Mouse (Mus musculus) layer of hippocampus, adult 11-12 months (tissue): ENCODE results near the gene Eif1.
"Not testable (repeated sequence)": the region's sequence is repeated elsewhere in the genome, so short reads cannot be mapped to it uniquely, and the experiment has no call there.

Experiments used
- DNase-seq: peaks from one replicate; pipeline ENCODE4 v3.0.0; 2022; ENCODE audit warnings: low spot score

Gene Eif1

DNA sequence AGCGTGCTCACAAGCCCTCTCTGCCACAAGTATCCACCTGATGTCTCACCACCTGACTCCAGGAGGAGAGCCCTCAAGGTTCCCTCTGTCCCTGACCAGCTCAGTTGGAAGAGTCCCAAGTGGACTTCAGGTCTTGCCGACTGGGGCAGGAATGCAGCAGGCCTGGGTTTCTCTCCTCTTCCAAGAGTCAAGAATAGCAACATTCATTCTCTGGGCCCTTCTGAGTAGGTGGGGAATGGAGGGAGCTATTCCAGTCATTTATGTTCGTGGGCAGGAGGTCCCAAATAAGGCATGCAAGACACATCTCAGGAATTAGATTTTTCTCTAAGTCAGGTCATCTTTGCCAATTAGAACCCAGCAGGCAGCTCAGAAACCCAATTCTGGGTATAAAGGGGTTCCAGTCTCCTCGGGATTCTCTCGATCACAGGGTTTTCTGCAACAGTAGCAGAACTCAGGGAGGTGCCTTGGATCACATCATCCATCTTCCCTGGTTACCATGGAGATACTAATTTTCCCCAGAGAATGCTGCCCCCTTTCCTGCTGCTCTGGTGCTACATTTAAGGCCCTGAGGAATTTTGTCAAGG lies 7.5 kb upstream of the Eif1 start:
- peak; percentile 59 for DNase-seq

DNA sequence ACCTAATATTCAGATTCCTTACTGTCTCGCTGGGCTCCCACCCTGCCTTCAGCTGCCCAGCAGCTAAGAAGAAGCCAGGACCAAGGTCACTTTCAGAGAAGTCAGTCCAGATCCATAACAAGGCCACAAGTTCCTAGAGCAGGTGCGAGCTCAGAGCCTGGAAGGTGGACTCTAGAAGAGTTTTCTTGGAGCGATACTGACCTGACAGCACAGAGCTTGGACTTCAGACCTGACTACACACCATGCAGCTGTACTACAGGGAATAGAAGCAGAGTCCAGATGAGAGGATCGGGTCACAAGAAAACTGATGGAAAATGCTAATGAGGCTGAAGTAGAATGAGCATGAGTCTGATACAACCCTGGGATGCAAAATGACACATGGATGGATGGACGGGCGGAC lies 6.3 kb upstream of the Eif1 start:
- DNase-seq = no peak

DNA sequence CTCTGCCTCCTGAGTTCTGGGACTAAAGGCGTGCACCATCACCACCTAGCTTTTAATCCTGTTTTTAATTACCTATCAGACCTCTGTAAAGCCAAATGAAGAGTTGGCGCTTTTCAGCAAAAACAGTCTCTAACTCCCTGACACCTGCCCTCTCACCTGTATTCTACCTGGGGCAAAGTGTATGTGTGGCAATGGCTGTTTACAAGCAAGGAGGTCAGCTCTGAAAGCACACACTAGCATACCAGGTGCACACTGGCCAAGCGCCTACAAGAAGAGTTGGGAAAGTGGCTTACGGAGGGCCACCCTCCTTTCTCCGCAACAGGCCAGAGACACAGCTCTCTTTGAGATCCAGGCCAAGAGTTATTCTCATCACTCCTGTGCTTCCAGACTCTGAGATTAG lies 4.2 kb upstream of the Eif1 start:
- DNase-seq = no peak

GRCm38 (mm10) chr11:100317826-100318380 lies 1.8 kb upstream of the Eif1 start:
- DNase-seq = no peak

DNA sequence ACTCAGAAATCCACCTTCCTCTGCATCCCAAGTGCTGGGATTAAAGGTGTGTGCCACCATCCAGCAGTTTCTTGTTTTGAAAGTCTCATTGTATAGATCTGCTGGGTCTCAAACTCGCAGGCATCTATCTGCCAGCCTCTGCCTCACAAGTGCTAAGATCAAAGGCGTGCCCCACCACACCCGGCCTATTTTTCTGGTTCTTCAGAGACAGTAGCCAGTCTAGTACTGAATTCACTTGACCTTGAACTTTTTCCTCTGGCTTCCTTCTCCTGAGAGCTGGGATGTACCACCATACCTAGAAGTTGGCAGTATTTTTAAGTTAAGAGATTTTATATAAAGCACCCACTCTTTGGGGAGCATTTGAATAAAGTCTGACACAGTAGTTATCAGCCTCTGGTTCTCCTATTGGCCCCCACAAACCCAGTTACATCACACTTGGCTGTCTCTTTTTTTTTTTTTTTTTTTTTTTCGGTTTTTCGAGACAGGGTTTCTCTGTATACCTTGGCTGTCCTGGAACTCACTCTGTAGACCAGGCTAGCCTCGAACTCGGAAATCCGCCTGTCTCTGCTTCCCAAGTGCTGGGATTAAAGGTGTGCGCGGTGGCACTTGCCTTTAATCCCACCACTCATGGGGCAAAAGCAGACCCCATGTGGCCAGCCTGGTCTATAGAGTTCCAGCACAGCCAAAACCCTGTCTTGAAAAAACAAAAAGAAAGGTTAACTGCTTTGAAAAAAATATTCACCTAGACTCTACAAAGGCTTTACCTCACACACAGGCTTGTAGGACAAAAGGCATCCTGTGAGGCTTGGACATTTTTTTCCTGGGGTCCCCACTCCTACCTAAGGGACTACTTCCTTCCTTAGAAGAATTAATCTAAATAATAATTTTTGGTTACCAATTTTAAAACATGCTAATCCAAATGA lies 895 bp upstream of the Eif1 start:
- no peak for DNase-seq

DNA sequence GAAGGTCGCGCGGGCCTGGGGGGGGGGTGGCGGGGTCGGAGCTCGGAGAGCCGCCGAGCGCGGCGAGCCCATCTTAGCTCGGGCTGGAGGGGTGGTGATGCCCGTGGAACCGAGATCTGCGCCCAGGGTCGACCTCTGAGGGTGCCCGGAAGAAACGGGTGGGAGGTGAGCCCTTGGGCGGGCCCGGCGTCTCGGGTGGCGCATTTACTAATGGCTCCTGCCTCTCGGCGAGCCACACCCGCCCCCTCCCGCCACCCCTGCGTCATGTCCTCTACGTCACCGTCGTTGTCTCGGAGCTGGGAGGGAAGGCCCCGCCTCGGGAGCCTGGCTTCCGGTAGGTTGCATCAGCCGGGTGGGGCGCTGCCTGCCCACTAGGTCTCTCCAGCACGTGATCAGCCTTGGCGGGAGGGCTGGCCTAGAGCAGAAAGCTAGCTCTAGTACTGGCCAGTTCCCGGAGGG lies 516 bp downstream of the Eif1 start:
- peak; percentile 95 for DNase-seq

DNA sequence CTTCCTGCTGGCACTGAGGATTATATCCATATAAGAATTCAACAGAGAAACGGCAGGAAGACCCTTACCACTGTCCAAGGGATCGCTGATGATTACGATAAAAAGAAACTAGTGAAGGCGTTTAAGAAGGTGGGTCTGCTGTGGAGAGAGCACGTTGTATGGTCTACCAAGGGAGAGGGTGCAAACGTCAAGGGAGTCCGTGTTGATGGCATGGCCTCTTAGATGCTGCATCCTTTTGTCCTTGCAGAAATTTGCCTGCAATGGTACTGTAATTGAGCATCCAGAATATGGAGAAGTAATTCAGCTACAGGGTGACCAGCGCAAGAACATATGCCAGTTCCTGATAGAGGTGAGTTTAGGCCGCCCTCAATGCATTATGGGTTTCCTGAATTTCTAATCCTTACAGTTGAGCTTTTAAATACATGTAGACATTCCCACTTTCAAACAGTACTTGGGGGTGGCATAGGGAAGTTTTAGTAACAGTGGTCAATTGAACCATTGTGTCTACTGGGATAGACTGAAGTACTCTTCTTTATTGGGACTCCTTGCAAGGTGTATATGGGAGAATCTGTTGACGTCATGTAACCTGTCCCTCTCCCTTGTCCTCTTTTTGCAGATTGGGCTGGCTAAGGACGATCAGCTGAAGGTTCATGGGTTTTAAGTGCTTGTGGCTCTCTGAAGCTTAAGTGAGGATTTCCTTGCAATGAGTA lies 1.2 kb downstream of the Eif1 start:
- not testable (repeated sequence) for DNase-seq

- not testable (repeated sequence) for DNase-seq
These were observed 2.0 kb downstream of the Eif1 start for GRCm38 (mm10) chr11:100321479-100322305.

DNA sequence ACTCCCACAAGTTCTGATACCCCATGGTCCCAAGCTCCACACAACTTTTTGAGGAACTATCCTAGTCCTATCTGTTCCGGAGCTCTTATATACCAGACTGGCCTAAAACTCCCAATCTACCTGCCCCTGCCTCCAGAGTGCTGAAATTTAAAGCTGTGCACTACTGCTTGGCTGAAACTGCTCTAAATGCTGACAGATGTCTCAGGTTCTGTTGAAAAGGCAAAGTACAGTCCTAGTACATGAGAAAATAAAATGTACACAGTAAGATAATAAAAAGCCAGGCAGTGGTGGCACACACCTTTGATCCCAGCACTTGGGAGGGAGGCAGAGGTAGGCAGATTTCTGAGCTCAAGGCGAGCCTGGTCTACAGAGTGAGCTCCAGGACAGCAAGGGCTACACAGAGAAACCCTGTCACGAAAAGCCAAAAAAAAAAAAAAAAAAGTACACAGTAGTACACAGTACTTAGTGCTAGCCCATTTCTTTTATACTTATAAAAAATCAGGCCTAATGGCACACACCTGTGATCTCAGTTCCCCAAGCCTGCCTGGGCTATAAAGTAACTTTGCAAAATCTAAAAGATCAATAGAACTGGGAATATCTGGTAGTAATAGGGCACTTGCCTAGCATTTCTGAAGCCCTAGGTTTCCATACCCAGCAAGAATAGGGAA lies 3.0 kb downstream of the Eif1 start:
- no peak for DNase-seq

- peak; percentile 66 for DNase-seq
These were observed 3.9 kb downstream of the Eif1 start for GRCm38 (mm10) chr11:100323578-100323977.

DNA sequence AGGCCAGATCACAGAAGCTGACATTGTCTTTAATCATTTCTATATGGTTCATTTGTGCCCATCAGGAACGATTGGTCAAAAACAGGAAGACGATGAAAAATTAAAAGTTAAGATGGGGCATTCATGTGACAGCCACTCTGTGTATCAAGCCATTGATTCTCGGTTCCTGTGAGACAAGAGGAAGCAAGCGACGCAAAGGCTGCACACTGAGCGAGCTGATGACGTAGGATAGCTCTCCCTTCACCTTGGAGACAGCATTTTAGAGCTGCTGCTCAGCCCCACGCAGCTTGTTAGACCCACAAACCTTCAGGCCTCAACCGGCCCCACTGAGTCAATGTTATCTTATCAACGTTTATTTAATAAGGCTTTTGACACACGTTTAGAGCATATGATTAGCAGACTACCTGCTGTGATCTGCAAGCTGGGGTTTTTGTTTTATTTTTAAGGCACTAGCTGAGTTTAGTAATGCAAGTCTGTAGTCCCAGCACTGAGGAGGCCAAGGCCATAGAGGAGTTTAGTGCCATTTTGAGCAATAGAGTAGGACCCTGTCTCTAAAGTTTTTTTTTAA lies 5.5 kb downstream of the Eif1 start:
- no peak for DNase-seq

DNA sequence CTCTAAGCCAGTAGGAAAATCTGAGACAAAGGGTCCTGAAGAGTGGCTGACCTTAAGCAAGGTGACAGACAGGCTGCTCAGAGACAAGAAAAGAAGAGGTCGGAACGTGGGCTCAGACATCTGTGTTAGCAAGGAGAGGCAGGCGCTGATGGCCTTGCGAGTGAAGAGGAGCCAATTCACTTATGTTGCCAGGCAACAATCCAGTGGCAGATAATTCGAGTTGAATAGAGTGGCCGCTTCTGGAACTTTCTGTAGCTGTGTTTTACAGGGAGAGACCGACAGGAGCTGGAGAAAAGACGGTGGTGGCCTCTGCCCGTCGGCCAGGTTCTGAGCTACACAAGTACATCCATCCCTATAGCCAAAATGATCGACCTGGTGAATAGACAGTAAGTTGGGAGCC lies 7.6 kb downstream of the Eif1 start:
- DNase-seq = no peak

GRCm38 (mm10) chr11:100327761-100328160 lies 8.1 kb downstream of the Eif1 start:
- DNase-seq = no peak

- DNase-seq = no peak
These were observed 10.6 kb downstream of the Eif1 start for GRCm38 (mm10) chr11:100330235-100330634.

DNA sequence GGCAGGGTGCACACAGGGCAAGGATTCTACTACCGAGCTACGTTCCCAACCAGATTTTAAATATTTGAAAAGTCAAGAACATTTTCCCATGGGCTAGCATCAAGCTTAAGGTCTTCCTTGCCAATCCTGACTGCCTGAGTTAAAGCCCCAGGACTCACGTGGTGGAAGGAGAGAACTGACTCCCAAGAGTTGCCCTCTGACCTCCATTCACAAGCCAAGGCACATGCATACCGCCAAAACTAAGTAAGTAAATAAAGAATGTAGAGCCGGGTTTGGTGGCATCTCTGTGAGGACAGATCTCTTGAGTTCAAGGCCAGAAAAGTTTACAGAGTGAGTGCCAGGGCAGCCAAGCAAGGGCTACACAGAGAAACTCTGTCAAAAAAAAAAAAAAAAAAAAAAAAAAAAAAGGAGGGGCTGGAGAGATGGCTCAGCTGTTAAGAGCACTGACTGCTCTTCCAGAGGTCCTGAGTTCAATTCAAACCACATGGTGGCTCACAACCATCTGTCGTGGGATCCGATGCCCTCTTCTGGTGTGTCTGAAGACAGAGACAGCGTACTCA lies 11.2 kb downstream of the Eif1 start:
- not testable (repeated sequence) for DNase-seq

DNA sequence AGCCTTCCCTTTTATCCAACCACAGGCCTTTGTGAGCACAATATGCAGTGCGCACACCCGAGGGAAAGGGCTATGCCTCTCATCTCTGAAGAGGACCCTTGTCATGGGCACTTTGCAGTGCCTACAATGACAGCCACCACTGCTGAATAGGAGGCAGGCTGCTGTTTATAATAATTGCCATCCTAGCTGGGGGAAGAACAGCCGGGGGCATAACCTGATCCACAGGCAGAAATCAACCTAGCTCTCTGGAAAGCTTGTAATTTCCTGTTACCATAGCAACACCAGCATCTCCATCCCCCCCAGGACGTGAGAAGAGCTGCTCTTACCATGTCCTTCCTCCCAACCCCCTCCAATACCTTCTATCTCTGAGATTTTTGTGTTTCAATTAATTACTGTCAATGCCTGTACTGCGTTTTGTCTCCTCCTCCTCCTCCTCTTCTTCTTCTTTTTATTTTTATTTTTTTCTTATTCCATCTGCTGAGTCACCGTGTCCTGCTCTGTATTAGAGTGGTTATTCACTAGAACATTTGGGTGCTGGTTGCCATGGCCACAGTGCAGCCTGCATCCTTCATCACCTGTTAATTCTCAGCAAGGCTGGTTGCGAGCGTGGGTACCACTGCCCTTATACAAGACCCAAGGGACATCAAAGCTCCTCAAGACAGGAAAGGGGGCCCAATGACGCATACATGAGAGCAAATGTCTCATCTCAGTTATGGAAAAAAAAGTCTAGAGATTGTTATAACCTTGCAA lies 13.3 kb downstream of the Eif1 start:
- DNase-seq = peak; percentile 62

- DNase-seq = no peak
These were observed 14.3 kb downstream of the Eif1 start, which contains the start of gene Gast for GRCm38 (mm10) chr11:100333944-100334457. Gene Gast (plus strand): TSS chr11:100334407.

- DNase-seq = no peak
These were observed 16.0 kb downstream of the Eif1 start for GRCm38 (mm10) chr11:100335731-100336130.

DNA sequence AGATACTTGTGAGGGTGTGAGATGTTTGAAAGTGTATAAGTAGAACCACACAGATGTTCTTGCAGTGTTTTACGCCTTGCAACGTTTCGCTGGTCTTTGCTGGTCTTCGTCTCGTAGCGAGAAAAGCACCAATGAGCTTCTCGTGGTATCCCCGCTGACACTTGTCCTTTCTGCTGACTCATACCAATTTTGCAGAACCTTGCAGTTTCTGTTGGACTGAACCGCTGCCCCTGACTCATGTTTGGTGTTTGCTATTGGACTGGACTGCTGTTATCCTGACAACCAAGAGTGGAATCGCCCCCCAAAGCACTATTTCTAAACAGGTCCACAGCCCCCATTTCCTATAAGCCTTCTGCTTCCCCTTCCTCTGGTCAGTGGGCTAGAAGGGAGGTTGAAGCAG lies 24.6 kb downstream of the Eif1 start:
- no peak for DNase-seq
